Mouse (Mus musculus): ENCODE results near the gene Rpusd2.

- TF ChIP-seq TCF12 (IDR thresholded peaks at IDR 0.05; ENCODE audit: low read depth, low read length) (no peak), HCFC1 (IDR thresholded peaks at IDR 0.05; ENCODE audit: low read depth, low read length) (no peak), POLR2AphosphoS2 (IDR thresholded peaks at IDR 0.05; ENCODE audit: low read length) (no peak), CTCF (IDR thresholded peaks at IDR 0.05 in 2 of 3, conservative IDR thresholded peaks at IDR 0.05 in 1 of 3; ENCODE audit: control insufficient read depth in 1 of 3, insufficient read depth in 1 of 3, low read depth in 2 of 3, low read length in 3 of 3, poor library complexity in 1 of 3, severe bottlenecking in 1 of 3) (no peak)
Observed at GRCm38 (mm10) chr2:119050132-119050650, 15.6 kb downstream of the Rpusd2 start.

Data from MEL (cell line).